Mouse (Mus musculus): ENCODE data around the gene Phf10. TPM values are rescaled to one million over a fixed set of nuclear protein-coding genes. Genes with fewer than 3 reads are reported as not detected.

The Phf10 gene
- total and polyA plus RNA-seq, 3 experiments, result 185 to 627 (median 265) TPM

DNA sequence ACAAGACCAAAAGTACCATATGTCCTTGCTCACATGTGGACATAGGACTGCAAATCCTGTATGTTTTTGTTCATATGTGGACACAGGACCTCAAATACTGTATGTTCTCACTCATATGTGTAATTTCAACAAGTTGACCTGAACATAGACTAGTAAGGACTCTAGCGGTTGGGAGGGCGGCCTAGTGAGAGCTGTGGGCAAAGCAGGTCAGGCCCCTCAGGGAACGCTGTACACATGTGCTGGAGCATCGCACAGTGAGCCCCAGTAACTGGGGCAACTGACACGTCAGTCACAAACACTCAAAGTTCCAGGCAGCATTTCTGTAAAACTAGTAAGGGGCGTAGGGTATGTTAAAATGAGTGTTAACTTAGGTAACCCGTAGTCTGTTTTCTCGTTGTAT, 48.1 kb downstream of the Phf10 start:
- TF ChIP-seq ELF1 (IDR thresholded peaks at IDR 0.05; ENCODE audit: low read depth, low read length) (no peak), POLR2AphosphoS2 (IDR thresholded peaks at IDR 0.05; ENCODE audit: low read length) (no peak)
- Histone ChIP-seq H3K4me1 (ENCODE audit: control insufficient read depth in 1 of 2, insufficient read depth in 2 of 2, low read length in 2 of 2) (no peaks in the 10 kb centered on the region), H3K9ac (ENCODE audit: control insufficient read depth, low read depth, low read length, poor library complexity, severe bottlenecking) (no peak overlapping the region), H3K27me3 (ENCODE audit: control insufficient read depth in 1 of 2, insufficient read depth in 2 of 2, low read length in 2 of 2) (peaks cover 2% of the 10 kb centered on the region in 2 experiments; a peak in 2 of 4 replicates), H3K9me3 (replicated peaks; ENCODE audit: insufficient read depth, low read length) (no peaks in the 10 kb centered on the region), H3K27ac (ENCODE audit: control insufficient read depth, low read depth, low read length) (no peak overlapping the region), H3K79me2 (ENCODE audit: control insufficient read depth, insufficient read depth, low read length, poor library complexity) (no peaks in the 10 kb centered on the region), H3K36me3 (ENCODE audit: control insufficient read depth in 1 of 2, insufficient read depth in 2 of 2, low read length in 2 of 2) (no peaks in the 10 kb centered on the region), H3K4me3 (ENCODE audit: control insufficient read depth in 1 of 2, insufficient read depth in 1 of 2, low read depth in 2 of 2, low read length in 2 of 2) (no peak overlapping the region)
- no peak for DNase-seq (ENCODE audit: low read depth, low spot score)

GRCm38 (mm10) chr17:14912420-14912819, 48.7 kb downstream of the Phf10 start:
- no peaks in the 10 kb centered on the region for H3K9me3 ChIP-seq (replicated peaks; ENCODE audit: insufficient read depth, low read length)
- no peaks in the 10 kb centered on the region for H3K79me2 ChIP-seq (ENCODE audit: control insufficient read depth, insufficient read depth, low read length, poor library complexity)
- H3K27me3 ChIP-seq (ENCODE audit: control insufficient read depth in 1 of 2, insufficient read depth in 2 of 2, low read length in 2 of 2), result peaks cover 2% of the 10 kb centered on the region in 2 experiments; a peak in 2 of 4 replicates
- no peaks in the 10 kb centered on the region for H3K4me1 ChIP-seq (ENCODE audit: control insufficient read depth in 1 of 2, insufficient read depth in 2 of 2, low read length in 2 of 2)
- no peaks in the 10 kb centered on the region for H3K36me3 ChIP-seq (ENCODE audit: control insufficient read depth in 1 of 2, insufficient read depth in 2 of 2, low read length in 2 of 2)
- H3K27ac ChIP-seq (ENCODE audit: control insufficient read depth, low read depth, low read length), result no peak overlapping the region
- TF ChIP-seq BHLHE40 (IDR thresholded peaks at IDR 0.05; ENCODE audit: borderline replicate concordance, low read depth, low read length), result 0 out of 2 replicates have a peak, but pooled peaks have one; percentile 7
- TF ChIP-seq SMC3 (IDR thresholded peaks at IDR 0.05; ENCODE audit: low read depth, low read length), result peak; percentile 54
- TF ChIP-seq RAD21 (IDR thresholded peaks at IDR 0.05; ENCODE audit: low read depth, low read length), result peak; percentile 32
- peak; percentile 86 for TF ChIP-seq ZNF384 (IDR thresholded peaks at IDR 0.05; ENCODE audit: low read depth, low read length)
- no peak for TF ChIP-seq ZMIZ1 (IDR thresholded peaks at IDR 0.05; ENCODE audit: low read depth, low read length)
- TF ChIP-seq ZC3H11A (IDR thresholded peaks at IDR 0.05; ENCODE audit: low read depth, low read length), result peak; percentile 25; the same call in 1 of the 2 replicates
- TF ChIP-seq ZKSCAN1 (IDR thresholded peaks at IDR 0.05; ENCODE audit: low read depth, low read length), result no peak
- peak; percentile 65 to 76 (median 70) for TF ChIP-seq CTCF (IDR thresholded peaks at IDR 0.05 in 2 of 3, conservative IDR thresholded peaks at IDR 0.05 in 1 of 3; ENCODE audit: control insufficient read depth in 1 of 3, insufficient read depth in 1 of 3, low read depth in 2 of 3, low read length in 3 of 3, poor library complexity in 1 of 3, severe bottlenecking in 1 of 3)
- peak; percentile 56 for DNase-seq (ENCODE audit: low read depth, low spot score)
- H3K4me3 ChIP-seq (ENCODE audit: control insufficient read depth in 1 of 2, insufficient read depth in 1 of 2, low read depth in 2 of 2, low read length in 2 of 2), result no peak overlapping the region
- H3K9ac ChIP-seq (ENCODE audit: control insufficient read depth, low read depth, low read length, poor library complexity, severe bottlenecking), result no peak overlapping the region

DNA sequence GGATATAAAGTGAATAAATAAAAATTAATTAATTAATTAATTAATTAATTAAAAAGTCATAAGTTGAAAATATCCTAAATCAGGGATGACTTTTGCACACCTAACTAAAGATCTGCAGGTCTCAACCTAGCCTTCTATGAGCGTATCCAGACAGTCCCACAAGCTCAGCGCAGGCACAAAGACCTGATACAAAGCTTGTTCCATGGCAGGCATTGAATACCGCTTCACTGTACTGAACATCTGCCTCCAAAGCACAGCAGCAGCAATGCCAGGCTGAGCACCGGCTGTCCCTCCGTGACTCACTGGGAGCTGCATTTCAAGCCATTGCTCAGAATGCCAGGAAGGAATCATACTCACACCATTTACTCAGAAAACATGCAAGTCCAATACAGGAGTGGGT, 50.3 kb downstream of the Phf10 start:
- Histone ChIP-seq H3K27ac (ENCODE audit: control insufficient read depth, low read depth, low read length) (no peak overlapping the region), H3K4me1 (ENCODE audit: control insufficient read depth in 1 of 2, insufficient read depth in 2 of 2, low read length in 2 of 2) (no peaks in the 10 kb centered on the region), H3K4me3 (ENCODE audit: control insufficient read depth in 1 of 2, insufficient read depth in 1 of 2, low read depth in 2 of 2, low read length in 2 of 2) (no peak overlapping the region), H3K9me3 (replicated peaks; ENCODE audit: insufficient read depth, low read length) (no peaks in the 10 kb centered on the region), H3K36me3 (ENCODE audit: control insufficient read depth in 1 of 2, insufficient read depth in 2 of 2, low read length in 2 of 2) (no peaks in the 10 kb centered on the region), H3K79me2 (ENCODE audit: control insufficient read depth, insufficient read depth, low read length, poor library complexity) (no peaks in the 10 kb centered on the region), H3K27me3 (ENCODE audit: control insufficient read depth in 1 of 2, insufficient read depth in 2 of 2, low read length in 2 of 2) (no peaks in the 10 kb centered on the region; a peak in 2 of 4 replicates), H3K9ac (ENCODE audit: control insufficient read depth, low read depth, low read length, poor library complexity, severe bottlenecking) (no peak overlapping the region)
- no peak for TF ChIP-seq KAT2A (conservative IDR thresholded peaks at IDR 0.05; ENCODE audit: low read depth, low read length)
- no peak for DNase-seq (ENCODE audit: low read depth, low spot score)
